Mouse (Mus musculus) granulocyte monocyte progenitor cell, adult 5-6 weeks (primary cell): ENCODE data around the gene Tspan4. TPM values are rescaled to one million over a fixed set of nuclear protein-coding genes. Genes with fewer than 3 reads are reported as not detected.

Experiments used
- ATAC-seq: replicated peaks from 2 replicates; pipeline ENCODE4 v1.8.0; 2016; ENCODE audit warnings: mild to moderate bottlenecking, moderate TSS enrichment, inconsistent platforms; ENCODE audit not compliant: poor library complexity, severe bottlenecking
- total RNA-seq, 2 experiments: library from RNA; stranded (forward) in 1 of 2; stranded (reverse) in 1 of 2; fragments of 200-712, 200-1000 nt in 1 of 2; fragments of >200 nt in 1 of 2; fragmentation: Nextera tagmentation in 1 of 2; gene quantifications; 2 replicates each; pipeline ENCODE4 v1.2.3; 2014 to 2017

Gene Tspan4
- 50.4 and 53.8 TPM in 2 replicates for total RNA-seq (2014; fragmentation: Nextera tagmentation)
- total RNA-seq (2017) = 42.6 and 44.9 TPM in 2 replicates

- ATAC-seq = peak; percentile 61
Observed at GRCm38 (mm10) chr7:141475011-141475804, at the start of gene Tspan4, which contains the start of gene Polr2l. Gene Tspan4, plus strand, starts transcription at chr7:141475240. Gene Polr2l, minus strand, starts transcription at chr7:141475132.

- no peak for ATAC-seq
Observed at GRCm38 (mm10) chr7:141426948-141427730, 47.9 kb upstream of the Tspan4 start.

GRCm38 (mm10) chr7:141428701-141429100, 46.3 kb upstream of the Tspan4 start:
- no peak for ATAC-seq

- ATAC-seq = no peak
Observed at GRCm38 (mm10) chr7:141429310-141429709, 45.7 kb upstream of the Tspan4 start, which contains the start of gene Cend1. Gene Cend1, minus strand, starts transcription at chr7:141429491.

GRCm38 (mm10) chr7:141429840-141430584, 45.0 kb upstream of the Tspan4 start:
- no peak for ATAC-seq

- no peak for ATAC-seq
Observed at GRCm38 (mm10) chr7:141430585-141431240, 44.3 kb upstream of the Tspan4 start.

GRCm38 (mm10) chr7:141431434-141432185, 43.4 kb upstream of the Tspan4 start:
- no peak for ATAC-seq

GRCm38 (mm10) chr7:141432186-141432611, 42.8 kb upstream of the Tspan4 start:
- no peak for ATAC-seq

- no peak for ATAC-seq
Observed at GRCm38 (mm10) chr7:141432741-141433516, 42.1 kb upstream of the Tspan4 start.

- no peak for ATAC-seq
Observed at GRCm38 (mm10) chr7:141433517-141434400, 41.3 kb upstream of the Tspan4 start.

- ATAC-seq = no peak; the same call in 1 of the 2 replicates
Observed at GRCm38 (mm10) chr7:141434464-141434863, 40.6 kb upstream of the Tspan4 start.

GRCm38 (mm10) chr7:141435129-141435855, 39.7 kb upstream of the Tspan4 start:
- ATAC-seq = peak; percentile 71

- ATAC-seq = no peak
Observed at GRCm38 (mm10) chr7:141435856-141436522, 39.1 kb upstream of the Tspan4 start.

- no peak for ATAC-seq
Observed at GRCm38 (mm10) chr7:141436523-141436892, 38.5 kb upstream of the Tspan4 start.

GRCm38 (mm10) chr7:141437178-141438120, 37.6 kb upstream of the Tspan4 start, which contains the start of gene Slc25a22:
Gene Slc25a22, minus strand, starts transcription at chr7:141437892.
- ATAC-seq = peak; percentile 72
